Mouse (Mus musculus) lung, embryonic 14.5 days (tissue): ENCODE measurements at regions not wholly inside any gene's neighbourhood (a gene's known extent, or its start where the extent isn't known, plus 50 kb on each side); places are given as distances from the start of the nearest gene placed in this dataset.

Experiments used
- ATAC-seq: fragments of 200-750 bp; cut with Nextera tagmentation; 2 replicates; pipeline ENCODE4 v1.8.0; 2017; ENCODE audit warnings: mild to moderate bottlenecking, moderate TSS enrichment, moderate library complexity; ENCODE audit not compliant: insufficient read depth
- DNase-seq: peaks from one replicate; pipeline ENCODE4 v3.0.0-alpha.2; 2015
- H3K27ac ChIP-seq: fragments of 300-500 bp; sonication (generic); 2 replicates; pipeline ENCODE4 v1.5.1; 2014; ENCODE audit warnings: low read depth, mild to moderate bottlenecking, moderate library complexity
- H3K27me3 ChIP-seq: fragments of 300-500 bp; sonication (generic); 2 replicates; pipeline ENCODE4 v1.6.1; 2014; ENCODE audit warnings: low read length, control low read depth; ENCODE audit not compliant: insufficient read depth
- H3K36me3 ChIP-seq: fragments of 300-500 bp; sonication (generic); 2 replicates; pipeline ENCODE4 v1.6.1; 2014; ENCODE audit warnings: control low read depth; ENCODE audit not compliant: insufficient read depth
- H3K4me1 ChIP-seq: fragments of 300-500 bp; sonication (generic); 2 replicates; pipeline ENCODE4 v1.6.1; 2014; ENCODE audit warnings: antibody characterized with exemption, control low read depth; ENCODE audit not compliant: insufficient read depth
- H3K4me2 ChIP-seq: fragments of 300-500 bp; sonication (generic); 2 replicates; pipeline ENCODE4 v1.6.1; 2014; ENCODE audit warnings: mild to moderate bottlenecking
- H3K4me3 ChIP-seq: fragments of 300-500 bp; sonication (generic); 2 replicates; pipeline ENCODE4 v1.5.1; 2014; ENCODE audit warnings: low read depth, low read length
- H3K9ac ChIP-seq: fragments of 300-500 bp; sonication (generic); 2 replicates; pipeline ENCODE4 v1.6.1; 2014
- H3K9me3 ChIP-seq: fragments of 300-500 bp; sonication (generic); 2 replicates; pipeline ENCODE4 v1.6.1; 2016; ENCODE audit warnings: low read depth, low read length, control low read depth
- CTCF ChIP-seq: IDR thresholded peaks from 2 replicates; pipeline ENCODE4 v1.5.1; 2016; ENCODE audit warnings: antibody characterized with exemption, low read depth
- WGBS: fragments of 180-500 bp; shearing (Covaris S2); extraction: QIAGEN DNeasy Blood & Tissue Kit; methylation state at CpG from one replicate; pipeline ENCODE4 v1.1.7; 2014; 5-methylcytosine and 5-hydroxymethylcytosine counted together

- no peaks in the 10 kb centered on the region for H3K9me3 ChIP-seq
- 44% methylated on average over 1 of the region's 1 CpGs for WGBS
- H3K4me3 ChIP-seq, result no peak overlapping the region
- H3K27me3 ChIP-seq, result no peaks in the 10 kb centered on the region
- no peaks in the 10 kb centered on the region for H3K36me3 ChIP-seq
- H3K4me2 ChIP-seq, result no peak overlapping the region
- H3K27ac ChIP-seq, result no peak overlapping the region
- no peaks in the 10 kb centered on the region for H3K4me1 ChIP-seq
- DNase-seq (no peak), ATAC-seq (no peak)
- TF ChIP-seq CTCF, result no peak
- H3K9ac ChIP-seq, result no peak overlapping the region
These were observed 757.9 kb upstream of the Jmjd1c start for GRCm38 (mm10) chr10:66337994-66338393.

GRCm38 (mm10) chr10:66342823-66343350 lies 753.0 kb upstream of the Jmjd1c start:
- Histone ChIP-seq H3K4me3 (no peak overlapping the region), H3K9ac (no peak overlapping the region), H3K27me3 (no peaks in the 10 kb centered on the region), H3K36me3 (no peaks in the 10 kb centered on the region), H3K4me2 (no peak overlapping the region), H3K27ac (no peak overlapping the region), H3K4me1 (no peaks in the 10 kb centered on the region), H3K9me3 (no peaks in the 10 kb centered on the region)
- 65% methylated on average over 5 of the region's 5 CpGs for WGBS
- no peak for DNase-seq
- TF ChIP-seq CTCF, result no peak
- ATAC-seq, result no peak

- H3K27ac ChIP-seq, result no peak overlapping the region
- no peak overlapping the region for H3K4me3 ChIP-seq
- no peaks in the 10 kb centered on the region for H3K4me1 ChIP-seq
- no peak for TF ChIP-seq CTCF
- no peak overlapping the region for H3K4me2 ChIP-seq
- H3K9ac ChIP-seq, result no peak overlapping the region
- H3K9me3 ChIP-seq, result no peaks in the 10 kb centered on the region
- ATAC-seq, result no peak
- no peak for DNase-seq
- WGBS, result 60% methylated on average over 3 of the region's 3 CpGs
- H3K36me3 ChIP-seq, result no peaks in the 10 kb centered on the region
- no peaks in the 10 kb centered on the region for H3K27me3 ChIP-seq
These were observed 747.5 kb upstream of the Jmjd1c start for GRCm38 (mm10) chr10:66348398-66348797.

- Histone ChIP-seq H3K9me3 (no peaks in the 10 kb centered on the region), H3K4me3 (no peak overlapping the region), H3K9ac (no peak overlapping the region), H3K27me3 (no peaks in the 10 kb centered on the region), H3K4me1 (no peaks in the 10 kb centered on the region), H3K36me3 (no peaks in the 10 kb centered on the region), H3K27ac (no peak overlapping the region), H3K4me2 (no peak overlapping the region)
- no peak for ATAC-seq
- 41% methylated on average over 1 of the region's 1 CpGs for WGBS
- peak; percentile 5 for DNase-seq
- TF ChIP-seq CTCF, result no peak
These were observed 744.9 kb upstream of the Jmjd1c start for GRCm38 (mm10) chr10:66351036-66351435.

GRCm38 (mm10) chr10:66354072-66354471 lies 741.9 kb upstream of the Jmjd1c start:
- H3K27me3 ChIP-seq, result no peaks in the 10 kb centered on the region
- 65% methylated on average over 1 of the region's 1 CpGs for WGBS
- no peak overlapping the region for H3K27ac ChIP-seq
- H3K9ac ChIP-seq, result no peak overlapping the region
- no peak overlapping the region for H3K4me2 ChIP-seq
- no peak overlapping the region for H3K4me3 ChIP-seq
- H3K36me3 ChIP-seq, result no peaks in the 10 kb centered on the region
- no peaks in the 10 kb centered on the region for H3K4me1 ChIP-seq
- ATAC-seq (no peak), DNase-seq (no peak)
- TF ChIP-seq CTCF, result no peak
- no peaks in the 10 kb centered on the region for H3K9me3 ChIP-seq

GRCm38 (mm10) chr10:66354986-66355385 lies 740.9 kb upstream of the Jmjd1c start:
- ATAC-seq (no peak), DNase-seq (no peak)
- Histone ChIP-seq H3K4me2 (no peak overlapping the region), H3K27me3 (no peaks in the 10 kb centered on the region), H3K27ac (no peak overlapping the region), H3K4me1 (no peaks in the 10 kb centered on the region), H3K9ac (no peak overlapping the region), H3K9me3 (no peaks in the 10 kb centered on the region), H3K4me3 (no peak overlapping the region), H3K36me3 (no peaks in the 10 kb centered on the region)
- WGBS, result 62% methylated on average over 2 of the region's 2 CpGs
- TF ChIP-seq CTCF, result no peak

GRCm38 (mm10) chr10:66357736-66358135 lies 738.2 kb upstream of the Jmjd1c start:
- no peaks in the 10 kb centered on the region for H3K4me1 ChIP-seq
- no peak overlapping the region for H3K4me2 ChIP-seq
- DNase-seq (no peak), ATAC-seq (no peak)
- H3K27ac ChIP-seq, result no peak overlapping the region
- no peaks in the 10 kb centered on the region for H3K36me3 ChIP-seq
- TF ChIP-seq CTCF, result no peak
- H3K4me3 ChIP-seq, result no peak overlapping the region
- no peaks in the 10 kb centered on the region for H3K27me3 ChIP-seq
- H3K9ac ChIP-seq, result no peak overlapping the region
- 92% methylated on average over 9 of the region's 9 CpGs for WGBS
- no peaks in the 10 kb centered on the region for H3K9me3 ChIP-seq

- ATAC-seq (no peak), DNase-seq (peak; percentile 10)
- WGBS, result 59% methylated on average over 3 of the region's 3 CpGs
- TF ChIP-seq CTCF, result no peak
- Histone ChIP-seq H3K27ac (no peak overlapping the region), H3K27me3 (no peaks in the 10 kb centered on the region), H3K9ac (no peak overlapping the region), H3K4me3 (no peak overlapping the region), H3K36me3 (no peaks in the 10 kb centered on the region), H3K9me3 (no peaks in the 10 kb centered on the region), H3K4me2 (no peak overlapping the region), H3K4me1 (no peaks in the 10 kb centered on the region)
These were observed 725.8 kb upstream of the Jmjd1c start for GRCm38 (mm10) chr10:66370096-66370495.
